8 mouse cellular contexts compared by ENCODE assay signal in the genomic region with DNA sequence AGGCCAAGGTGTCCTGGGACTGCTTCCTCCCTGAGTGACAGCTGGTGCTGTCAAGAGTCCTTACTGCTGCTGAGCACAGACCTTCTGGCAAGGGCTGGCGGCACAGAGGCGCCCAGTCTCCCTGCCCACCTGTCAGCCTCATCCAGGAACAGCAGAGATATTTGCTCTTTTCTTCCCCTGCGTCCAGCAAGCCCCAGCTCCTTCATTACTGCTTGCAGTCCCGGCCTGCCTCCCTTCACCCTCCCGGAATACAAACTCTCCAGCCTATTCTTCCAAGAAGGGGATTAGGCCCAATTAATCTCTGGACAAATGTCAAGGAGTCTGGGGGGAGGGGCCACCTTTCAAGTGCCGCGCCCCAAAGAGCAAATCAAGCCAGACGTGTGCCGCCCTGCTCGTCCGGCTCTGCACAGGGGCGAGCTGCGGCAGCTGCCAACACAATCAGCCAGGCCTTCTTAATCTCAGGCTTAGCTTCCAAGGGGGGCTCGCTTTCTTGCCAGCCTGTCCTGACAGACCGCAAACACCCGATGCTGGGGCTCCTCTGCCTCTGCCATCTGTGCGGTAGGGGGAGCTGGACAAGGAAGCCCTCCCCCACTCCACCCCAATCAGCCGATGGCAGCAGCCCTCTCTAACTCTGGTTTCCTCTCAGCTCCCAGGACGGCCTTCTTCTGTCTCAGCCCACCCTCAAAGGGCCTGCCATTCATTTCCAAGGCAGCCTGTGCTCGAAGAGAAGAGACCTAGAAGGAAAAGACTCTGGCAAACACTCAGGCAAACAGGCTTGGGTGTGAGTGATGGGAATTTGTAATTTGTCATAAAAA.
DNase-seq lines count a peak whose midpoint lies in the region; ATAC-seq lines count a peak whose summit lies in the region.

No protein-coding gene starts in this region.

- WGBS in forebrain, embryonic 16.5 days: 2% methylated on average over 20 of the region's 20 CpGs
- 2% methylated on average over 20 of the region's 20 CpGs for WGBS in hindbrain, embryonic 14.5 days

- H3K27me3 ChIP-seq in forebrain, embryonic 16.5 days (replicated peaks; ENCODE audit: control insufficient read depth, insufficient read depth, low read length): no peaks in the 10 kb centered on the region
- H3K27me3 ChIP-seq in hindbrain, embryonic 14.5 days (ENCODE audit: control insufficient read depth, insufficient read depth, low read length): no peaks in the 10 kb centered on the region

- H3K4me1 ChIP-seq in forebrain, embryonic 16.5 days (replicated peaks; ENCODE audit: control insufficient read depth, insufficient read depth, low read length): peaks cover 23% of the 10 kb centered on the region
- peaks cover 29% of the 10 kb centered on the region for H3K4me1 ChIP-seq in hindbrain, embryonic 14.5 days (replicated peaks; ENCODE audit: control insufficient read depth, insufficient read depth, low read length)

- H3K9ac ChIP-seq in forebrain, embryonic 16.5 days (replicated peaks; ENCODE audit: low read depth, low read length): 0 out of 2 replicates have a peak overlapping the region, but pooled peaks have one; percentile 7
- H3K9ac ChIP-seq in hindbrain, embryonic 14.5 days: peak overlapping the region; percentile 10

- no peaks in the 10 kb centered on the region for H3K9me3 ChIP-seq in forebrain, embryonic 16.5 days (ENCODE audit: control insufficient read depth, low read length)
- H3K9me3 ChIP-seq in hindbrain, embryonic 14.5 days (ENCODE audit: control insufficient read depth, low read length): no peaks in the 10 kb centered on the region

- H3K4me3 ChIP-seq in forebrain, embryonic 16.5 days (replicated peaks; ENCODE audit: low read length): no peak overlapping the region
- H3K4me3 ChIP-seq in hindbrain, embryonic 14.5 days (replicated peaks; ENCODE audit: low read length): no peak overlapping the region

- intact Hi-C loops in left cerebral cortex, postnatal 4 days (cut with DNase I): no loop called here

- no peaks in the 10 kb centered on the region for H3K36me3 ChIP-seq in forebrain, embryonic 16.5 days (ENCODE audit: control insufficient read depth, insufficient read depth)
- H3K36me3 ChIP-seq in hindbrain, embryonic 14.5 days (replicated peaks; ENCODE audit: control insufficient read depth, insufficient read depth): no peaks in the 10 kb centered on the region

- ATAC-seq in forebrain, embryonic 16.5 days: peak; percentile 95
- ATAC-seq in hindbrain, embryonic 14.5 days (ENCODE audit: low FRiP score): peak; percentile 88
- ATAC-seq in megakaryocyte-erythroid progenitor cell, adult 5-6 weeks (replicated peaks; ENCODE audit: low FRiP score, low TSS enrichment, poor library complexity, severe bottlenecking): peak; percentile 67

- H3K4me2 ChIP-seq in forebrain, embryonic 16.5 days (ENCODE audit: low read length): peak overlapping the region; percentile 16; the same call in 1 of the 2 replicates
- peak overlapping the region; percentile 37 for H3K4me2 ChIP-seq in hindbrain, embryonic 14.5 days (replicated peaks)

- DNase-seq in adrenal gland, postnatal 14 days: peak; percentile 69
- DNase-seq in cerebellum, adult 9-10 months: peak; percentile 74
- DNase-seq in hindbrain, embryonic 14.5 days (ENCODE audit: low spot score): peak; percentile 63
- DNase-seq in left cerebral cortex, postnatal 4 days: peak; percentile 95
- peak; percentile 32 for DNase-seq in right cerebral cortex, postnatal 25 days
- DNase-seq in adipocyte (ENCODE audit: low spot score): no peak

- H3K27ac ChIP-seq in forebrain, embryonic 16.5 days (ENCODE audit: low read length): peak overlapping the region; percentile 85
- H3K27ac ChIP-seq in hindbrain, embryonic 14.5 days: peak overlapping the region; percentile 63
